Mouse (Mus musculus): Measurements from ENCODE around the gene H2-DMb1.

The H2-DMb1 gene

DNA sequence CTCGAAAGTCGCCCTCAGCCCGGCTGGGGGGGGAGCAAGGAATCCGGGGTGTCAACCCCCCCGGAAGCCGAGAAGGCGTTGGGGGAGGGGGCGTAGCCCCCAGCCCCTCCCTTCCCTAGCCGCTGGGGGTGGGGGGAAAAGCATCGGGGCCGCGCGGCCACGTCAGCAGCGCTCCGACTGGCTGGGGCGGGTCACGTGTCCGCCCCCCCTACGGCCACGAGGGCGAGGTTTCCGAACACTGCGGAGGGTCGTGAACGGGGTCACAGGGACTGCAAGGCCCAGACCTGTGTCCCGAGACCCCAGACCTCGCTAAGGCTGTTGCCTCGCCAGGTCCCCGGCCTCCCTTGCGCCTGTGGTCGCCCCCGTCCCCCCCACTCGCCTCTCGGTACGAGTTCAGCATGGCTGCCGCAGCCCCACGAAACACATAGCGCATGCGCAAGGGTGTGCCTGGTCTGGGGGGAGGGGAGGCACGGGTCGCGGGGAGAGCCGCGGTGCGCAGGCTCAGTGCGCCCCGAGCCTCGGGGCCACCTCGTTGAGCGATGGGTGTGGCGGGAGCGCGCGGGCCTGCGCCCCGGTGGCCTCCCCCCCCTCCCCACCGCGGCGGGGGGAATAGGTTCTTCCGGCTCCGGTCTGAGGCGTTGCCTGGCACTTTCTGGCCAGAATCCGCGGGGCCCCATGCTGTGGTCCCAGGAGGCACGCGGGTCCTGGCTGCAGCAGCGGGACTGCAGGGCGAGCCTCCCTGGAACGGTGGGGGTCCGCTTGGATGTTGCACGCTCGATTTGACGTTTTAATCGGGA, 30.5 kb upstream of the H2-DMb1 start, which contains the start of gene Brd2:
TSS of gene Brd2 (minus strand) at position 447 of the 797 bp plus-strand sequence.
- no peak for DNase-seq (ENCODE audit: extremely low spot score, low read depth, low spot score)

DNA sequence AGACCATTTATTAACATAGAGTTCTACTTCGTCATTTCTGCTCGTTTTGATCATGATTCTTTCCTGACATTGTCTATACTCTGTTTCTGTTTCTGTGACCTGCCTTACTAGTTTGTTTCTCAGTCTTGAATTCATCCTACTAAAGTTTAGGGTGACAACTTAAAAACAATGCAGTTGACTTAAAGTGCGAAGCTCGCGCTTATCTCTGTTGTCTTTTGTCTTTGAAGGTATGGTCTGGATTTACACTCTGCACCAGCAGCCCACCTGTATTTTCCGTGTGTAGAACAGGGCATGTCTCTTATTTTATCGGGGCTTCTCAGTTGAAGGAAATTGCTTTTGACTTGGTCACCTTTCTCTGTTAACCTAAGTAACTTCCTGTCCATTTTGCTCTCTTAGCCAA, 29.8 kb upstream of the H2-DMb1 start:
- no peak for DNase-seq (ENCODE audit: extremely low spot score, low read depth, low spot score)

GRCm38 (mm10) chr17:34123518-34123917, 29.4 kb upstream of the H2-DMb1 start:
- no peak for DNase-seq (ENCODE audit: extremely low spot score, low read depth, low spot score)

DNA sequence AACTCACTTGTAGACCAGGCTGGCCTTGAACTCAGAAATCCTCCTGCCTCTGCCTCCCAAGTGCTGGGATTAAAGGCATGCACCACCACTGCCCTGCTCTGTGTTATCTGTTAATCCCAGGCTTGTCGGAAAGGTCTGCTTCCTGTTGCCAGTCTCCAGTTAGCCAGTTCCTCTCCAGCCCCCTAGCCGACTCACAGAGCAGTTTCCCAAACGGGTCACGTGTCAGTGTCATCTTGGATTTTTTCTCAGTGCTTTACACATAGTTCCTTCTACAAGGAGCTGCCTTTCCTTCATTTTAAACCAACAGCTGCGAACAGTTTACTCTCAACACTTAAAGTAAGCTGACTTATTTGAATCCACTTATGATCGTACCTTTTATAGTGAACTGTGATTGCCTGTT, 28.2 kb upstream of the H2-DMb1 start:
- DNase-seq (ENCODE audit: extremely low spot score, low read depth, low spot score): no peak

DNA sequence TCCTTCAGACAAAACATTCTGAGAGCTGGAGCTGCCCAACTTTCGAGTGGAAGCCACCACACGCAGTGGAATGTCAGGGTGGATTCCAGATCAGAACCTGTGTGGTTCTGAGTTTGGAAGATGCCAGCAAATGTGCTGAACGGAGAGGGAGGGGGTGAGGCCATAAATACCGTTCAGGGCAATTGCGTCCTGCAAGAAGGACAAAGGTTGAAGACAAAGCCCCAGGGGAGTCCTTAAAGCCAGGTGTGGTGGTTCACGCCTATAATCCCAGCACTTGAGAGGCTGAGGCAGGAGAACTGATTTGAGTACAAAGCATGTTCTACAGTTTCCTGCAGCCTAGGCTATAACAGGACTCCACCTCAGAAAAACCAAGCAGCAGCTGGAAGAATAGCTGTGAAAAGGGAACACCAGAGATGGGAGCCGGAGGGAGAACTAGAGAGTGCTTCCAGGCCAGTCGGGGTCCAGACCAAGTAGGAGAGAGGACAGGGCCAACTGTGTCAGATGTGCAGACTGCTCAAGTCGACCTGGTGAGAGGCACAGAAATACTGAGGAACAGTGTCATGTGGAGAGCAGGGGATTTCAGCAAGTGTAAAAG, 25.9 kb upstream of the H2-DMb1 start:
- DNase-seq (ENCODE audit: extremely low spot score, low read depth, low spot score): no peak

DNA sequence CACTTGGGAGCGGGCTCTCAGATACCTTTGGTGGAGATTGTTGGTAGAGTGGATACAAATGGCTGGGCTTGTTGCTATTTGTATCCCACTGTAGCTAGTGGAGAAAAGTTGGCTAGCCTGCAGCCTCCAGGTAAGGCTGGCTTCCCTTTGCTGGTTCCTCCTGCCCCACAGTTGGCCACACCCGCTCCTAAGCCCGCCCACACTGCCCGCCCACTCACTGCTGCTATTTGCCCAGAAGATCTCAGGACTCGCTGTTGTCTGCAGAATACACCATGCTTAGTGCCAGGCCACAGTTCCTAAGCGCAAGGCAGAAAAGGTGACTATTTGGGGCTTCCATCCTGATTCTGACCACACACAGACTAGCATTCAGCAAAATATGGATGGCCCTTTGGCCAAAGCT, 25.4 kb upstream of the H2-DMb1 start:
- no peak for DNase-seq (ENCODE audit: extremely low spot score, low read depth, low spot score)

DNA sequence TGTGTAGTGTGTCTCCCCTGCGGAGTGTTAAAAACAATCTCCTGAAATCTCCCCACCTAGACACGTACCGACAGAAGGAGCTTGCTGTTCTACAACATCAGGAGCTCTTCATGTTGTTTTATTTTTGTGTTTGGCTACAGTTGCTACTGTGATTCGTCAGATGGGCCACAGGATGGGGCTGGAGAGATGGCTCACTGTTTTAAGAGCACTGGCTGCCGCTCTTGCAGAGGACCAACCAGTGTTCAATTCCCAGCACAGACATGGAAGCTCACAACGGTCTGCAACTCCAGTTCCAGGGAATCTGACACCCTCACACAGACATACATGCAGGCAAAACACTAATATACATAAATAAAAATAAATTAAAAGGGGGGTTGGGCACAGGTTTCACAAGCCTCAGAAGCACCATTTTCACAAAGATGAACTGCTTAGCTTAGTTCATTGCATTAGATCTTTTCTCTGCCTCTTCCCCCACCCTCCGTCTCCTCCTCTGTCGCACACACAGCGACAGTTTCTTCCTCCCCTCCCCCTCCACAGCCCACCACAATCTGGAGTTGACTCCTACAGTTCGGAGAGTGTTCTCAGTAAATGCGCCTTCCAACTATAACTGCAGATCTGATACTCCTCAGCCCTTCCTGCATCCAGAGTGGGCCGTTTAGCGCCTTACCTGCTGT, 24.5 kb upstream of the H2-DMb1 start:
- no peak for DNase-seq (ENCODE audit: extremely low spot score, low read depth, low spot score)

DNA sequence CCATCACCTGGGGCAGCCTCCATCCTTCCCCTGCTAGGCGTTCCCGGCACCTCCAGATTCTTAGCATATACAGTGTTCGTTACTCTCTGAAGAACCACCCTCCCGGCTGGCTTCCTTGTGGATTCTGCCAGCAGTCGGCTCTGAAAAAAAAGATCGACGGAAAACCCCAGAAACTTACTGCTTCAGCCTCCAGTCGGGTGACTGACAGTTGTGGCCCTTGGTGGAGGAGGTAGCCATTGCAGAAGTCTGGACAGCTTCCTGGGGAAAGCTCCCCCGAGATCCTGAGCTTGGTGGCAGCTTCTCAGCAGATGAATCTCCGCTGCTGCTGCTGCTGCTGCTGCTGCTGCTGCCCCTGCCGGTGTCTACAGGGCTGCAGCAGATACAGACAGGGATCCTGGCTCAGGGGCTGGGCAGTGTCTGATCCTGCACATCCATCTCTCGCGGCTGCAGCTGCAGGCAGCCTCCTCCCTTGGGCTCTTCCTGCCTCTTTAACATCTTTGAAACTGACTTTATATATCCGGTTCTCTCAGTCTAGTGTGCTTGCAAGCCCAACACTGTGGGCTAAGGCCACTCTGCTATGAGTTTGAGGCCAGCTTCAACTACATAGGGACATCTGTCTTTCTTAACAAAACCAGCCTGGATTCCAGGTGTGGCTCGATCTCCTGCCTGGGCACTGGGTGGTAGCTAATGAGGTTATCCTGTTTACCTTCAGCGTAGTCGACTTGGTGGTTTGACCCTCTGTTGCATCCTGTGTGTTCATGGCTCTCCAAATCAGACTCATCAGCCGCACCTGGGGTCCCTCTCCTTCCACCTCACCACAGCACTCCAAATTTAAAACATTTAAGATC, 23.7 kb upstream of the H2-DMb1 start:
- DNase-seq (ENCODE audit: extremely low spot score, low read depth, low spot score): no peak

DNA sequence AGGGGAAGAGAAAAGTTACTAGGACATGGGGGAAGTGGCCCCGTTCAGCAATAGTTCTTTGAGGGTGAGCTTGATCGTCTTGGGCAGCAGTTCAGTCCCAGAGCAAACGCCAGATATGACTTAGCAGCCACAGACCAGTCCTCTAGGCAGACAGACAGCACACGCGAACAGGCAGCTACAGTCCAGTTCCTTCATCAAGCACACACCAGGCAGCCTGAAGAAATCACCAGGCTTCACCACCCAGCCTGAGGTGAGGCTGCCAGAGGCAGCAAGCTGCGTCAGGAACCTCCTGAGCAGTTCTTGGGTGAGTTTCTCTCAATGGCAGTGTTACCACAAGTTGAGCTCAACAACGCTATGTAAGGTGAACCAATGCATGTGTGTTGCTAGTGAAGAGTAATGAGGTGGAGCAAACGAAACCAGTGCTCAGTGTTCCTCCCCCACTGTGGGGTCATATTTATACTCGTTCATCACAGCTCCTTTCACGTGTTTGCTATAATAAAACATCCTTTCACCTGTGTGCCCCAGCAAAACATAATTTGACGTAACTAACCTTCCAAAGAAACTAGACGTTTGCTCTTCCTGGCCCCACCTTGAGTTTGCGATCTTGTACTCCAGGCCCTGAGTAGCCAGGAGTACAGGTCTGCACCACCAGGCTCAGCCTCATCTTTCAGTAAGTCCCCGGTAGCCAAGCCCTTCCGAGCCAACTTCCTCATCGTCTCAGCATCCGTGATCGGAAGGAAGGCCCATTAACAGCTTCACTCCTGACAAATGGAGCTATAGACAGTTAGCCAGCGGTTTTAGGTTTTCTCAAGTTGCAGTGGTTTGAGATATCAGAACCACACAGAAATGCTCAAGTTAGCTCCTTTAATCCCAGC, 22.6 kb upstream of the H2-DMb1 start:
- DNase-seq (ENCODE audit: extremely low spot score, low read depth, low spot score): no peak

DNA sequence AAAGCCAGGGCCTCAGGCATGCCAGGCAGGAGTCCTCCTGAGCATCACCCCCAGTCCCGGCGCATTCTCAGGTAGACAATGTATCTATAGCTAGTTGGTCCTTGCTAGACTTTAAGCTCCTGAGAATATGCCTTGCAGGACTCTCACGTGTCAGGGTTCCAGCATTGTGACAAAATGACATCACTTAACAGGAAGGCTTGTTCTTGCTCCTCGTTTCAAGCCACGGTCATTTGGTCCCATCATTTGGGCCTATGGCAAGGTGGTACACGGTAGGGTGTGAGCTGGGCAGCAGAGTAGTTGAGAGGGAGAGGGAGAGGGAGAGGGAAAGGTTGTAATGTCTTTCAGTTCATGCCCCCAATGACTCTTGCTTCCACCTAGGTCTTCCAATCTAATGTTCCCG, 21.0 kb upstream of the H2-DMb1 start:
- no peak for DNase-seq (ENCODE audit: extremely low spot score, low read depth, low spot score)

GRCm38 (mm10) chr17:34133289-34133688, 19.6 kb upstream of the H2-DMb1 start:
- DNase-seq (ENCODE audit: extremely low spot score, low read depth, low spot score): no peak

DNA sequence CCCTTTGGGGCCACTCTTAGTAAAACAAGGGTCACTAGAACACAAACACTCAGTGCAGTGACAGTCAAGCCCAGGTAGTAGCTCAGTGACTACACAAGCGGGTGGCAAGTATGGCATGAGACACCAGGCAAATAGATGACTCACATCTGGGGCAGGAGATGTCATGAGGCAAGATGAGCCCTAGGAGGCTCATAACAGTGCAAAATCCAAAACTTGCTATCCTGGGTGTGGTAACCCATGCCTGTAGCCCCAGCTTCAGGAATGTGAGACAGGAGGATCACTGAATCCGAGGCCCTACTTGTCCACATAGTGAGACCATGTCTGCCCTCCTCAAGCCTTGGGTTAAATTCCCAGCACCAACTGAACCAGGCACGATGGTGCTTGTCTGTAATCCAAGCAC, 18.4 kb upstream of the H2-DMb1 start:
- no peak for DNase-seq (ENCODE audit: extremely low spot score, low read depth, low spot score)

DNA sequence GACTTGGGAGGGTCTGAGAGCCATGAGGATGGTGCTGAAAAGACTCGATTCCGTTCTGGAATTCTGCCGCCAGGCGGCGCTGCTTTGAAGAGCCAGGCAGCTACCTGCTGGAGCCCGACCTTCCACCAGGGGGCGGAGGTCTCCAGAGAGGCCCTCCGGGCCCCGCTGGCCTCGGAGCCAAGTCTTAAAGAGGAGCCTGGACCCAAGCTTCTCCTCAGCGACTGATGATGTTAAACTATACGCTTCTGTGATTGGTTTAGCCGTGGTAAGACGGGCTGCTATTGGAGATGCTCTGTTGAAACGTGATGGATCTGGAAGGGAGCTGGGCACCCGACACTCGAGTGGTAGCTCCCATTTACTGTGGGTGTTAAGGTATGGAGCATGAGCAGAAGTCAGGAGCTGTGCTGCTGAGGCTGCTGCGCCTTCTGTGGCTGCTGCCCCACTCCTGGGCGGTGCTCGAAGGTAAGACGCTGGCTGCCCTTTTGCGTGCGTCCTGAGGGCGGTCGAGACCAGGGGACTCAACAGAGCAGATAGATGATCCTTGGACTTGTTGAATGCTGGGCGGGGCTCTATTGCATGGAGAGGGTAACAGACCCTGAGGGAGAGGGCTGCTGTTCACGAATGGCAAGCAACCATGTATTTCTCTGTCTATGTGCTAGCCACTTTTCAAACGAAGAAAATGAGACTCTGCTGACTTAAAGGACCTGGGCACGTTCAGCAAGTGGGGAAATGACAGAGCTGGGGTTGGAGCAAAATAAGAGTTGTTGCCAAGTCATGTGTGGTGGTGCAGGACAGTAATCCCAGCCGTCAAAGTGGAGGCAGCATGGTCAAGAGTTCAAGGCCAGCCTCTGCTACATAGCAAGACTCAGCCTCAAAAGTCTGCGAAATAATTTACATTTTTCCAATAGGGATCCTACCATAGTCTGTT, 17.3 kb upstream of the H2-DMb1 start:
- peak; percentile 100 for DNase-seq (ENCODE audit: extremely low spot score, low read depth, low spot score)

DNA sequence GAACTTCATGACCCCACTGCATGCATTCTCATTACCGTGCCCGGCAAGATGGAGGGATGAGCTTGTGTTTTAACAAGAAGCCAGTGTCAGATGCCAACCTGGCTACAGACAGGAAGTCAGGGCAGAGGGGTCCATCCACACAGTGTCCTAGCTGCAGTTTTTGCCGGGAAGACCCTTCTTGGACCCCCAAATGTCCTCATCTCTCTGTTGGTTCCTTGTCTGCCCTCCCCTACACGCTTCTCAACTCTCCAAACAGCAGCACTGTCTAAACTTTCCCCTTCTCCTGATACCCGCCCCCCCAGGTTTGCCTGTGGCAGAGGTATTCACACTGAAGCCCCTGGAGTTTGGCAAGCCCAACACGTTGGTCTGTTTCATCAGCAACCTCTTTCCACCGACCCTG, 15.3 kb upstream of the H2-DMb1 start:
- DNase-seq (ENCODE audit: extremely low spot score, low read depth, low spot score): no peak

DNA sequence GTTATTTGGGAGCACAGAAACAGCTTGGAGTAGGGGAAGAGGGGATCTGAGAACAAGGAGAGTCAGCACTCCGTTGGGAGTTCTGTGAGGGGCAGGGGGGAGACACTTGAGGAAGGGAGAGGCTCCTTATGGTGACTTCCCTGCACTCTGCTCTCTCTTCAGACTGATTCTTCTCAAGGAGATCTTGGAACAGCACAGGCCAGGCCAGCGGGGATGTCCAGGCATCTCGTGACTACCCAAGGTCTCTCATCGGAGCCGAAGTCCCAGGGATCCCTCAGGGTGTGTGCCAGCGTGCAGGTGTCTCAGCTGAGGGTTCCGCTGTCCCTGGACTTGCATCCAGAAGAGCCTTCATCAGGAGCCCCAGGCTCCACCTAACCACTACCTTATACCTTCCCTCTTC, 14.2 kb upstream of the H2-DMb1 start:
- no peak for DNase-seq (ENCODE audit: extremely low spot score, low read depth, low spot score)

DNA sequence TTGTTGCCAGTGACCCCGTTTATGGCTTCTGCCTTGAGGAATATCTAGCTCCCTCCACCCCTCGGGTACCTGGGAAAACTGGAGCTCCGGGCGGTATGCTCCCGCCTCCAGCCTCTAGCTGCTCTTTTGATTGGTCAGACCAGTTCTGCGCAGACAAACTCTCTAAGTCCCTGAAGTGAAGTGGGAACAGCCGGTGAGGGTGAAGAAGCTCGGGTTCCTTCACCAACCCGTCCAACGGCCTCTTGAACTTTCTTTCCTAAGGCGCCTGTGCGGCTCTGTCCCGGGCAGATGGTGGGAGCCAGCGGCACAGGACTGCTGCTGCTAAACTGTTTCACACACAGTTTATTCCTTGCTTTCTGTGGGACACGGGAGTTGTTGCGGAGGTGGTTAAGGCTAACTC, 13.5 kb upstream of the H2-DMb1 start:
- DNase-seq (ENCODE audit: extremely low spot score, low read depth, low spot score): no peak

GRCm38 (mm10) chr17:34140240-34140639, 12.6 kb upstream of the H2-DMb1 start:
- DNase-seq (ENCODE audit: extremely low spot score, low read depth, low spot score): no peak

- no peak for DNase-seq (ENCODE audit: extremely low spot score, low read depth, low spot score)
These were observed 11.4 kb upstream of the H2-DMb1 start for GRCm38 (mm10) chr17:34141448-34141847.

DNA sequence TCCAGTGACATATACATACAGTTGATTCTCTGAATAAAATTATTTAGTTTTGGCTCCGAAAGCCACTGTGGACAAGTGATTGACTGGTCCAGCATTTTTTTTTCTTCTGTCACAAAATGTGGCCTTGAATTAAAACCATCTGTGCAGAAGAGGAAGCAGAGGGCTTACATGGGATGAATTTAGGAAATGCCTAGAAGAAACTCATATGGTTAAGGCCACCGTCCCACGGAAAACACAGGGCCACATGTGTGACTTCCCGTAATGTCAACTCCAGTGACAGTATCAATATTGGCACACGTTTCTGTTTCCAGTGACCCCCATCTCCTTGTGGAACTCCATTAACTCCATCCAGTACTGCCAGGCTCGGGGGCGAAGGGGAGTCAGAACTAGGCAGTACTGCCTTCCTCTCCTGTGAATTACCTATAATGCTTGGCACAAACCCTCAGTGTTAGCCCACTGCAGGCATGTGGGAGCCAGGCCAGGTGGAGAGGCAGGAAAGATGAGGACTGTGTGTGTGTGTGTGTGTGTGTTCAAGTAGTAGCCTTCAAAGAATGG, 10.3 kb upstream of the H2-DMb1 start:
- DNase-seq (ENCODE audit: extremely low spot score, low read depth, low spot score): no peak

All from hindlimb bud, embryonic 11.5 days (tissue).